Mouse (Mus musculus): ENCODE measurements around the gene Ctdnep1.

- TF ChIP-seq CTCF (IDR thresholded peaks at IDR 0.05; ENCODE audit: borderline replicate concordance, extremely low read depth, insufficient read depth, insufficient read length) (no peak), POLR2A (IDR thresholded peaks at IDR 0.05; ENCODE audit: borderline replicate concordance, extremely low read depth, insufficient read depth, insufficient read length, poor library complexity, severe bottlenecking) (no peak)
Observed at GRCm38 (mm10) chr11:70039631-70040030, 58.7 kb downstream of the Ctdnep1 start.
